Mouse (Mus musculus): ENCODE measurements around the gene Gm1604a. TPM values are rescaled to one million over a fixed set of nuclear protein-coding genes. Genes with fewer than 3 reads are reported as not detected.
"Not testable (repeated sequence)": the region's sequence is repeated elsewhere in the genome, so short reads cannot be mapped to it uniquely, and the experiment has no call there.

Gene Gm1604a
- not detected for total RNA-seq (2021)
- long read RNA-seq, experiment 1, result 0 reads
- long read RNA-seq, experiment 2, result 0 reads

GRCm38 (mm10) chr17:7025257-7025656 is at the start of gene Gm1604a:
TSS of gene Gm1604a (plus strand) at chr17:7025568.
- DNase-seq, result not testable (repeated sequence)

GRCm38 (mm10) chr17:6978287-6979248 is 46.8 kb upstream of the Gm1604a start, which contains the start of gene Gm49721:
TSS of gene Gm49721 (plus strand) at chr17:6978904.
- peak; percentile 78 to 79 for DNase-seq

- not testable (repeated sequence) for DNase-seq
These were observed 46.0 kb upstream of the Gm1604a start for GRCm38 (mm10) chr17:6979380-6979779.

- DNase-seq, result not testable (repeated sequence)
These were observed 45.2 kb upstream of the Gm1604a start for GRCm38 (mm10) chr17:6980144-6980543.

- DNase-seq, result not testable (repeated sequence)
These were observed 39.2 kb upstream of the Gm1604a start for GRCm38 (mm10) chr17:6986118-6986517.

GRCm38 (mm10) chr17:6995504-6995903 is 29.9 kb upstream of the Gm1604a start:
- DNase-seq, result not testable (repeated sequence)

- not testable (repeated sequence) for DNase-seq
These were observed 28.5 kb upstream of the Gm1604a start for GRCm38 (mm10) chr17:6996826-6997225.

- not testable (repeated sequence) for DNase-seq
These were observed 27.4 kb upstream of the Gm1604a start for GRCm38 (mm10) chr17:6997778-6998490.

GRCm38 (mm10) chr17:7001790-7002585 is 23.4 kb upstream of the Gm1604a start:
- DNase-seq, result not testable (repeated sequence)

GRCm38 (mm10) chr17:7003392-7003791 is 22.0 kb upstream of the Gm1604a start:
- not testable (repeated sequence) for DNase-seq

GRCm38 (mm10) chr17:7005646-7006045 is 19.7 kb upstream of the Gm1604a start:
- not testable (repeated sequence) for DNase-seq

GRCm38 (mm10) chr17:7008885-7009284 is 16.5 kb upstream of the Gm1604a start:
- DNase-seq, result not testable (repeated sequence)

- DNase-seq, result not testable (repeated sequence)
These were observed 15.9 kb upstream of the Gm1604a start for GRCm38 (mm10) chr17:7009440-7009839.

GRCm38 (mm10) chr17:7009901-7010300 is 15.5 kb upstream of the Gm1604a start:
- not testable (repeated sequence) for DNase-seq

- DNase-seq, result not testable (repeated sequence)
These were observed 11.2 kb upstream of the Gm1604a start for GRCm38 (mm10) chr17:7014190-7014589.

GRCm38 (mm10) chr17:7025764-7026346 is 487 bp downstream of the Gm1604a start:
- DNase-seq, result not testable (repeated sequence)

- DNase-seq, result not testable (repeated sequence)
These were observed 4.8 kb downstream of the Gm1604a start for GRCm38 (mm10) chr17:7030204-7030603.

- not testable (repeated sequence) for DNase-seq
These were observed 5.3 kb downstream of the Gm1604a start for GRCm38 (mm10) chr17:7030622-7031174.

GRCm38 (mm10) chr17:7033192-7034166 is 8.1 kb downstream of the Gm1604a start:
- DNase-seq, result not testable (repeated sequence)
